Mouse (Mus musculus) olfactory bulb, adult 2 months (tissue): Measurements from ENCODE around the gene Irf1.

Experiments used
- CTCF ChIP-seq: fragments of 200-500 bp; IDR thresholded peaks from 2 replicates; pipeline ENCODE4 v1.5.1; 2012; ENCODE audit warnings: low read depth, mild to moderate bottlenecking, low read length, moderate library complexity; ENCODE audit not compliant: insufficient read depth
- POLR2A ChIP-seq: fragments of 200-500 bp; IDR thresholded peaks from 2 replicates; pipeline ENCODE4 v1.6.1; 2012; ENCODE audit warnings: mild to moderate bottlenecking, low read depth, low read length, moderate library complexity; ENCODE audit not compliant: insufficient read depth

DNA sequence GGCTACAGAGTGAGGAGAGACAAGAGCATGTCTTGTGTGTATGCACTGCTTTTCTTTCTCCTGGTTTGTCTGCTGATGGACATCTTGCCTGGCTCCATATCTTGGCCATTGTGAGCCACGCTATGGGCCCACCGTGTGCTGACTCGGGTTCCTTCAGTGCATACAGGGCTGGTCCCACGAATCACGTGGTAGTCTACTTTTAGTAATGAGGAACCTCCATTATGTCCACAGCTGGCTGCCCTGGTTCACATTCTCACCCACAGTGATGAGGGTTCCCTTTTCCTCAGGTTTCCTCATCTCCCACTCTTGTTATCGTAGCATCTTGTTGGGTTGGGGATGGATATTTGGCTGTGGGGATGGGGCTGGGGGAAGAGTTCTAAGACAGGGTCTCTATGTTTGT lies 21.2 kb upstream of the Irf1 start:
- no peak for TF ChIP-seq POLR2A
- no peak for TF ChIP-seq CTCF
